Mouse (Mus musculus): ENCODE measurements around the gene Zfp839.

Zfp839 gene

DNA sequence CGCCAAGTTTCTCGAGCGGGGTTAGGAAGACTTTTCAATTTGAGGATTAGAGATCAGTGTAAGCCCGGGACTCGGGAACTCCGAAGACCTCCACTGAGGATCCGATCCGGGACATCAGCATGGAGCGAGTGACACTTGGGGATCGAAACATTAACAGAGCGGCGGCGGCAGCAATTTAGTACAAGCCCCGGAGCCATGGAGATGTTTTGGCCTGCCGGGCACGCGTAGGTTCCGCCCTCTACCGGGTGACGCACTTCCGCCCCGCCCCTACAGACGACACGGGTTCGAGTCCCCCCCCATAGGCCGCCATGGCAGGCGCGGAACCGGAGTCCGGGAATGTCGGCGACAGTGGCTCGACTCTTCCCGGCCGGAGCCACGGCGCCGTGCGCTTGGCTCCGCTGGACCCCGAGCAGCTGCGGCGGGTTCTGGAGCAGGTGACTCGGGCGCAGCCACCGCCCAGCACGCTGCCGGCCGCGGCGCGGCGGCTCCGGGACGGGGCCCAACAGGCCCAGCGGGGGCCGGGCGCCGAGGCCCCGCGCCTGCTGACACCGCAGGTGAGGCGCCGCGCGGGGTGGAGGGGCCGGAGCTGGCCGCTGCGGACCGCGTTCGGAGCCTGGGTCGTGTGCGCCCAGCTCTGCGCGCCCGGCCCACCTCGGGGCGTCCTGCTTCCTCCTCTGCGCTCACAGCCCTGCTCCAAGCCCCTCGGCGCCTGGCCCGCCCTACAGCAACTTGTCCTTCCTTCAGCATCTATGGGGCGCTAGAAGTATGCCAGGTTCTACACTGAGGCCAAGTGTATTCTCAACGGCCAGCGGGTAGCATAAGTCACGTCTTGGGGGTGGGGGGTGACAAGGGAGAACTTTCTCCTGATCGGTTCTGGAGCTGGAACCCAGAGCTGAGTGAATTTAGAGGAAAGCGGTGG lies at the start of gene Zfp839:
Gene Zfp839, plus strand, starts transcription at position 244 of the 919 bp plus-strand sequence.
- peak; percentile 85 for DNase-seq (ENCODE audit: low read depth, low spot score)

DNA sequence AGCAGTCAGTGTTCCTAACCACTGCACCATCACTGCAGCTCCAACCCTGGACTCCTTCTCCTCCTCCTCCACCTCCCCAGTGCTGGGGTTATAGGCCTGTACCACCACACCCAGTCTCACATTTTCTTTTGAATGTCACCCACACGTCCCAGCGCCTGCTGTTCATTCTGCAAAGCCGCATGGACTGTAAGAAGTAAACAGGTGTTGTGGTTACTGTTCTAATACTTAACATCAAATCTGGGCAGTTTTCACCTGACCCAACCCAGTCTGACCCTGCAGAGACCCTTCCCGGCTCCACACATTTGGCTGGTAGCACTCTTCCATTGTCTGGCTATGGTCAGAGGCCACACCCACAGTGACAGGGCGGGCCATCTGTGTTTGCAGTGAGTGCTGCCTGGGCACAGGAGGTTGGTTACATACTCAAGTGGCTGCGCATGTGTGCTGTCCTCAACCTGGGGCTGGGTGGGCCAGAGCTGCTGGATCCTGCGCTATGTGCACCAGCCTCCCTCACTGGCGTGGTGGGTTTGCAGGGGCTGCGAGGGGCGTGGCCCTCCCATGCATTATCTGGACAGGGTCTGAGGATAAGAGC lies 48.1 kb upstream of the Zfp839 start:
- no peak for DNase-seq (ENCODE audit: low read depth, low spot score)

DNA sequence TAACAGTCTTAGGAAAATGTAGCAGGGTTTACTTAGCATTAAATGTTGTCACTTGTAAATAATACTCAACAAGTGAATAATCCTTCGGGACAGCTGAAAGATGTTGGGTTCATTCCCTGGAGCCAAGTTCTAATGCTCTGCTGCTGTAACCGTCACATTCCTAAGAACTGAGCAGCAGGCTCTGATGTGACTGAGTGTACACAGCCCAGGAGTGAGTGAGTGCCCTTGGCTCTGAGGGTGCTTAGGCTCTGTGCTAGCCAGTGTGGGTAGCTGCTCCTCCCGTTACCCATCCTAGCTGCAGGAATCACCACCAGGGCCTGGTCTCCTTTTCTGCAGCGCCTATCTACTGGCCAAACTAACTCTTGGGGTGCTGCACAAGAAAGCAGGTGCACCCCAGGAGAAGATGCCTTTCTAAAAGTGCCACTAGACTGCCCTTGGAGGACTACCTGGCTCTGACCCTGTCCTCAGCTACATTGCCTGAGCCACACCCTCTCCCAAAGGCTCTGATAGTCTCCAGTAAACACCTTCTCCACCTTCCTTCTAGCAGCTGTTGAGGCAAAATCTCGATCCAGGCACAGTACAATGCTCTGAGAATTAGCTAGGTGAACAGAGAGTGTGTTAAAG lies 47.3 kb upstream of the Zfp839 start:
- no peak for DNase-seq (ENCODE audit: low read depth, low spot score)

DNA sequence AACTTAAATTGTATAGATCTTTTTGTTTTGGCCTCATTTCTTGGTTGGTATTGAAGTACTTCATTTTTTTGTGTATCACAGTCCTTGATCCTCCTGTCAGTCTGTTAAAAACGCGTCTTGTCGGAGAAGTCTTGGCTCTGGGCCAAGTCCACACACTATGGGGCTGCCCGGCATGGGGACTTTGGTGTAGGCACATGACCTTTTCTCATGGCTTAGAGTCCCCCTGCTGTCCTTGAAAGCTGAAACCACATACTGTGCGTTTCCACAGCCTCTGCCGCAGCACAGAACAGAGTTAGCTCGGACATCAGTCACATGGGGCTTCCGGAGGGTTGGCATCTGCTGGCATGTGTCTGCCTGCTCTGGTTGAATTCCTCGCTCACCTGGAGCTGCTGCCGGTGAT lies 45.8 kb upstream of the Zfp839 start:
- peak; percentile 51 for DNase-seq (ENCODE audit: low read depth, low spot score)

DNA sequence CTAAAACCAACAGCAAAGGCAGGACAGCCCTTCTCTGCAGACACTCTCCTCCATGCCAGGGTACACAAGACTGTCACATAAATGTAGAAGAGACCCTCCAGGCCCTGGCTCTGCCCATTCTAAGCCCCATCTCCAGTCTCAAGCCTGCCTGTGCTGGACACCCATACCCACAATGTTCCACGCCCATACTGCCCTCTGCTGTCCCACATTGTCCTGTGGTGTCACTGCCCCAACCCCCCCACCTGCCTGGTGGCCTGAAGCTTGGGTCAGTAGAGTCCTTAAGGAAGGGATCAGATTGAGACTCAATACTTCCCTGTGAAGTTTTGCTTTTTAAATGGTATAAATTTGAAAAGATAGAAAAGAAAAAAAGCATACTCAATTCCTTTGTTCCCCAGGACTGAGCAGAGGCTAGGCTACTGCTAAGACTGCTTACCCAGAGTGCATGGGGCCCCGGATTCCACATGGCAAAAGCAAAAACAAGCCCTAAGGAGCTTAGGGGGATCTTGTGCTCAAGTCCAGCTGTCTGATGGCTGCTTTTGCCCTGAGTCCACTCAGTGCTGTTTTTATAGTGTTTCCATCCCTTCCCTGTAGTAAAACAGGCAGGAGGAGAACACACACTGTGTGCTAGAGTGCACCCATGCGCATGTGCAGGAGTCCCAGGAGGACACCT lies 43.6 kb upstream of the Zfp839 start:
- no peak for DNase-seq (ENCODE audit: low read depth, low spot score)

DNA sequence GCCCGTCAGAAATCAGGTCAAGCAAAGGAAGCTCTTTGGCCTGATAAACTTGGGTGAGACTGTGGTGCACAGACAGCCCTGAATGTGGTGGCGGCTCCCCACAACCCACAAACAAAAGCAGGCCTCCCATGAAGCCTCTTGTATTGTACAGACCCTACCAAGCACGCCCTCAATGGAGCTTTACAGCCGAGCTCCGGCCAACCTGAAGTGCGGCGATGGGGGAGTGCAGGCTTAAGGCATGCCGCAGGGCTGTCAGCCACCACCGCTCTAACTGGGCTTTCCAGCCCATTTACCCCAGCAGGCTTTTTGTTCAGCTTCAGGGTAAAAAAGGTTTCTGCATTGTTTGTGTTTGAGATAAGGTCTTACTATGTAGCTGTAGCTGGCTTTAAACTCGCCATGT lies 41.6 kb upstream of the Zfp839 start:
- DNase-seq (ENCODE audit: low read depth, low spot score): no peak

DNA sequence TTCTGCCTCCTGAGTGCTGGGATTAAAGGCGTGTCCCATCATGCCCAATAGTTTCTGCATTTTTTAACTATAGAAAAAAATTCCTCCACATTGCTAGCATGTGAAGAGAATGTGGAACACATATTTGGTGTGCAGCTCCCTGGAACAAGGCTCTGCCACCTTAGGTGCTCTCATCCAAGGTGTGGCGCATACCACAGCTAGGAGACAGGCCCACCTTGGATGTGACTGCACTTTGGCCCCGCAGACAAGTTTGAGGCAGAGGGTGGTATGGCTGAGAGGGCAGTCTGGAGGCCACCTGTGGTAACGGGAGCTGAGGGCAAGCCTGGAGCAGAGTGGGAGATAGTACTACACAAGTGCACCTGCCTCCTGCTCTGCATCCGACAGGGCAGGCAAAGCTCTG lies 41.2 kb upstream of the Zfp839 start:
- DNase-seq (ENCODE audit: low read depth, low spot score): no peak

DNA sequence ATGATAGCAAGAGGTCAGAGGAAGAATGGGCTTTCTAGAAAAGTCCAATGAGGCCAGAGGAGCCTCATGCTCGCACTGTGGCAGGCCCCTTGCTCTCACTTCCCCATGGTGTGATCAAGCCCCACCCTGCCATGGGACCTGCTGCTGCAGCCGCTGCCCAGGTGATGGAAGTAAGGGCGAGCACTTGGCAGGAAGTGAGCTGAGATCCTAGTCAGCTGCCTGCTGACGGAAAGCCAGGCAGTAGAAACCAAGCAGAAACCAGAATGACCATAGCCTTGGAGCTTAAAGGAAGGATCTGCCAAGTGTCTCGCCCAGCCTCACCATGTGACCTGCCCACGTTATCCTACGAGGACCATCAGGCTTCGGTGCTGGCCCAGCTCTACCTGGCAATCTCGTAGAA lies 36.9 kb upstream of the Zfp839 start:
- no peak for DNase-seq (ENCODE audit: low read depth, low spot score)

DNA sequence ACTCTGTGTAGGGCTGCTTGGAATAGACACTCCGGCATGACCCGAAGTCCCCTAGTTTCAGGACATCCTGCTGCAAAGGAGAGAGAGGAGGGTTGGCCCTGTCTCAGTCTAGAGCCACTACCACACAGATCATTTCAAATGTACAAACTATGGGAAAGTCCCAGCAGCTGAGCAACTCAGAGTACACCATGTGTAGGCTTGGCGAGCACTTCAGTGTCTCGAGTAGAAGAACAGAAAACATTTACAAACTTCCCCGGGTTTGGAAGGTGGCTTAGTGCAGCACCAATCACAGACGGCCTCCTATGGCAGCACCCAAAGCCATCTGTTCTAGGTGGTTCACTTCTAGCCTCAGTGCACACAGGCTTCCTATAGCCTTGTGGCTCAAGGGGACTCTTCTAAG lies 36.4 kb upstream of the Zfp839 start:
- DNase-seq (ENCODE audit: low read depth, low spot score): no peak

DNA sequence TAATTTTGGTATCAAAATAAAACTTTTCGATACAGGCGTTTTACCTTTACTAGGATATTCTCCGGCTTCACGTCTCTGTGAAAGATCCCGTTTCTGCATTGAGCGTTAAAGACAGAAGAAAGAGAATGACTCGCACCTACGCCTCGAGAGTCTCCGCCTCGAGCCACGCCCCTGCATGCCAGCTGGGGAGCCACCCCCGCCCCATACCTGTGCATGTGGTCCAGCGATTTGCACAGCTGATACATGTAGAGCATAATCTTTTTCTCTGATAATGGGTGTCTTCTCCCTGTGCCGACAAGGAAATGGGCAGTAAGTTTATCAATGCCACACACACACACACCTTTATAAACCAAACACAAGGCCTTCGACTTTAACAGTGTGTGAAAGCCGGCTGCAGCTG lies 35.1 kb upstream of the Zfp839 start:
- no peak for DNase-seq (ENCODE audit: low read depth, low spot score)

DNA sequence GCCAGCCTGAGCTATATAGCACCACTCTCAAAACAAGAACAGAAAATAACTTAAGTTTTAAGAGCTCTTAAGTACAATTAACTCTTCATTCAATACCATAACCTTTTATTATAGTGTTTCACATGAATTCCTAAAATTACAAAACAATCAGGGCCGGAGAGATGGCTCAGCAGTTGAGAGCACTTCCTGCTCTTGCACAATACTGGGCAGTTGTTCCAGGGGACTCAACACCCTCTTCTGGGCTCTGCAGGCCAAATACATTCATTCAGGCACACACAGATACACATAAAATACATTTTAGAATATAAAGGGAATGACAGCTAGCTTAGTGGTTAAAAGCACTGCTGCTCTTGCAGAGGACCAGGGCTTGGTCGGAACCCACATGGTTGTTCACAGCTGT lies 33.2 kb upstream of the Zfp839 start:
- no peak for DNase-seq (ENCODE audit: low read depth, low spot score)

DNA sequence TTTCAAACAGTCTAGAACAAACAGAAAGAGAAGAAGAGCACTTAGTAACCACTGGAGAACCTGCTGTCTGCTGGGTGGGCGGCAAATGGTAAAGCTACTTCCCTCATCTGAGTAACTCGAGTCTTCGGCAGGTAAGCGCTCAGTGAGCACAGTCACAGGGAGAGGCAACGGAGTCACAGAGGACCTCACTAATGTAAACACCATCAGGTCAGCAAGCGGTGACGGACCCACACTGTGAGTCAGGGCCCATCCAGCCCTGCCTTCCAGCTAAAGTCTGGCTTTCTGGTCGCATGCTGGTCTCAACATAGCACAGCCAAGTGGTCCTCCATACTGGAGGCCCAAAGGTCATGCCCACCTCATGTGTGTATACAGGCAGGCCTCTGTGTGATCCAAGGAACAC lies 30.7 kb upstream of the Zfp839 start:
- no peak for DNase-seq (ENCODE audit: low read depth, low spot score)

DNA sequence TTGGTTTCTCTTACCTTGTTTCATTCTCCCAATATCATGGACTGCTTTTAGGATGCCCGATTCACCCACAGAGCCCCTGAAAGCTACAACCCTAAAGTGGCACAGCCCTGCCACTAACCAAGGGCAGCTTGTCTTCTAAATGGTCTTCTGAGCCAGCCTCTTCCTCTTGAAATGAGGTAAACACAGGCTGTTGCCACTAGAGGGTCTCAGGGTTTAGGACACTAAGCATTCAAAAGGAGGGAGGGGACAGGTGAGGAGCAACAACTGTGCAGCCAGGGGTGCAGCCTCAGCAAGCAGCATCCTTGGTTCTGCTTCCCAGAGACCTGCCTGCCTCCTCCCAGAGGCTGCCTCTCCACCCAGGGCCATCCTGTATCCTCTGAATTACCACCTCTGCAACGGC lies 28.3 kb upstream of the Zfp839 start:
- DNase-seq (ENCODE audit: low read depth, low spot score): no peak

DNA sequence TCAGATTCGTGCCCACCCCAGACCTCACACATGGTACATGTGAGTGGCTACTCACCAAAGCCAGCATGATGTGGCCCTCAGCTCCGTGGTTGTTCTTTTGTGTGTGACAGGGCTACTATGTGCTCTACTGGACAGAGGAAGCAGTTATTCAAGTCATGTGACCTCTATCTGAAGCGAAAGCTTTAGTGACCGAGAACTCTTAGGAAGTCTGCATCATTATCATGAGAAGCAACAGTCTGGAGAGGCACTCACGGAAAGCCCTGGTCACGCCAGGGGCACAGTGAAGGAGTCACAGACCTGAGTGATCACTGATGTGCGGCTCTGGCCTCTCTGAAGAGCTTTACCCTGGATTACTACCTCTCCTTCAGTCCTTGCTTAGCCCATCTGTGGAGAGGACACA lies 27.7 kb upstream of the Zfp839 start:
- DNase-seq (ENCODE audit: low read depth, low spot score): no peak

DNA sequence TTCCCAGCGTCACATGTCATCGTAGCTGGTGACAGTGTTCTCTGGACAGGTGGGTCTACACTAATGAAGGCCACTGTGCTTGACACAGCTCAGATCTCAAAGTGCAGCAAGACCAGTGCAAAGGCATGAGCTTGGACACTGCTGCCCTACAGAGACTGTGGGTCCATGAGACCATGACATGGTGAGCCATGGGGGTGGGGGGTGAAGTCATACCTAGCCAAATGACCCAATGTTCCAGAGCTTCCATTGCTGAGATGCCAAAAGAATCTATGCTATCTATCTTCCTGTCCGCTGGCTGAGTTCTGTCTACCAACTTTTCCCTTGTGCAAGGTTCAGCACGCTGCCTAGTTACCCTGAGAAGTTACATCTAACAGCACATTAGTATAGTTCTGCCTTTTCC lies 21.1 kb upstream of the Zfp839 start:
- DNase-seq (ENCODE audit: low read depth, low spot score): no peak

DNA sequence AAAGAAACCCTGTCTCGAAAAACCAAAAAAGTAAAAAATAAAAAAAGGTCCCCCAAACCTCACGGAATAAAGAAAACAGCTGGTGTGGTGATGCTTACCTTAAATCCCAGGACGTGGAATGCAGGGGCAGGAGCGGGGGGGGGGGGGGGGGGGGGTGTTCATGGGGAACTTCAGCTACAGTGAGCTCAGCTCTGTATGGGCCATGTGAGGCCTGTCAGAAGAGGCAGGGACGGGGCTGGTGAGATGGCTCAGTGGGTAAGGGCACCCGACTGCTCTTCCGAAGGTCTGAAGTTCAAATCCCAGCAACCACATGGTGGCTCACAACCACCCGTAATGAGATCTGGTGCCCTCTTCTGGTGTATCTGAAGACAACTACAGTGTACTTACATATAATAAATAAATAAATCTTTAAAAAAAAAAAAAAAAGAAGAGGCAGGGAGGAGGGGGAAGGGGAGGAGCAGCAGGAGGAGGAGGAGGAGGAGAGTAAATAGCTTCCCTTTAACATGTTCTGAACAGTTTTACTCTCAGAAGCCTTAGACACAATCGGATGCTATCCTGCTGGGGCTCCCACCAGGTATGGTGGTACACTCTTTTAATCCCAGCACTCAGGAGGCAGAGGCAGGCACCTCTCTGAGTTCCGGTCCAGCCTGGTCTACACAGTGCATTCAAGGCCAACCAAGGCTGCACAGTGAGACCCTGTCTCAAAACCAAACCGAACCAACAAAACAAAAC lies 19.6 kb upstream of the Zfp839 start:
- no peak for DNase-seq (ENCODE audit: low read depth, low spot score)

DNA sequence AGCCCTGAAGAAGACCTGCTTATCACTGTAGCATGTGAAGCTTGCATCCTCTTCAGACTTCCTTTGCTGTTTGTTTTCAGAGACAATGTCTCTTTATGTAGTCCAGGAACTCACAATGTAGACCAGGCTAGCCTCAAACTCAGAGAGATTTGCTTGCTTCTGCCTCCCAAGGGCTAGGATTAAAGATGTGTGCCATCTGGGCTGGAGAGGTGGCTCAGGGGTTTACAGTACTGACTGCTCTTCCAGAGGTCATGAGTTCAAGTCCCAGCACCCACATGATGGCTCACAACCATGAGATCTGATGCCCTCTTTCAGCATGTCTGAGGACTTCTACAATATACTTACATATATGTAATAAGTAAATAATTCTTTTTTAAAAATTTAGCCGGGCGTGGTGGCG lies 14.9 kb upstream of the Zfp839 start:
- no peak for DNase-seq (ENCODE audit: low read depth, low spot score)

DNA sequence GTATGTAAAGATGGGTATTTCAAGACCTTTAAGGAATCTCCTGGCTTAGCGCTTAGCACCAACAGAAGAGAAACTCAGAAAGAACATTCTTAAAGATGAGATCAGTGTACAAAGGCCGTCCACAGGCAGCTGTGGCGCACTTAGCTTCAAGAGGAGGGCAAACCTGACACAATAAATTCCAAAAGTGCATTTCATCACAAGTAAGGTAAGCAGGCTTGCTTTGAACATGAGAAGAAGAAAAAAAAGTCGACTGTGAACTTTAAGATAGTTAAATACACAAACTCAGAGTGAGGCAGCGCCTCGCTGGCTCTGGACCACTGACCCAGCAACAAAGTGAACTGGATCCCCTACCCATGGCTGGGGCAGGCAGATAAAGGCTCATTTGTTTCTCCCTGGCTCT lies 13.3 kb upstream of the Zfp839 start:
- no peak for DNase-seq (ENCODE audit: low read depth, low spot score)

DNA sequence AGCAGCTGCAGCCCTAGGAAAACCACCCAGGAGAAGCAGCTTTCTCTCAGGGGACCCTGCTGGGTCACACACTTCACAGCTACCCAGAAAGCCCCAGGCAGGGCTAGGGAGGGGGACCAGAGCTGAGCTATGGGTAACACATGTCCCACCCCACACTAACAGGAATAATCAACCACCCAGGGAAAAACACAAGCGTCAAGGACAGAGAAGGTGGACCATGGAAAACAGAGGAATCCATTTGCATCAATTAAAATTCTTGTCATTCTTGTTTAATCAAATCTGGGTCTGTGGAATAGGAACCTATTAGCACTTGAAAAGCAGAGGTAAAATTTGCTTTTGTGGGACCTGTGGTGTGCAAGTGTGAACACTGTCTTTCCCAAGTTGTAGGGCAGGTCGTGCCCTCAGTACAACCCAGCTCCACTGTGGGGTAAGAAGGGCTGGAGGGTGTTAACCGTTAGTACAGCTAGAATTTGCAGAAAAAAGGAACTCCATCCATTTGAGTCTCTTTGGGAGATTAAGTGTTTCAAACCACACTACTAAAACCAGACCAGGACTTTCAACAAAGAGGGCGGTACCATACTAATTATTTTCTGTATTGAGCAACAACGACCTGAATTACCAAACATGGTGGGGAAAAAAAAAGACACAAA lies 12.7 kb upstream of the Zfp839 start:
- no peak for DNase-seq (ENCODE audit: low read depth, low spot score)

DNA sequence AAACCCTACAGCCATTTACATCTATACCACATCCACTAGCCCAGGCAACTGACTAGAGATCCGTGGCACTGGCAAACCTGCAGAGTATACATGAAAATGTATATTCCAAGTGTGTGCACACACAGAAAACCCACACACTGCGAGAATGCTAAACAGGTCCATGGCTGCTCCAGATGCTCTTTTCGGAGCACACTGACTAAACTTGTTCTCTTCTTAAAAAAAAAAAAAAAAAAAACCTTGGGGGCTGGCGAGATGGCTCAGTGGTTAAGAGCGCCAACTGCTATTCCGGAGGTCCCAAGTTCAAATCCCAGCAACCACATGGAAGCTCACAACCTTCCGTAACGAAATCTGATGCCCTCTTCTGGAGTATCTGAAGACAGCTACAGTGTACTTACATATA lies 12.2 kb upstream of the Zfp839 start:
- no peak for DNase-seq (ENCODE audit: low read depth, low spot score)
